Mouse (Mus musculus): Measurements from ENCODE around the gene Spata17. TPM values are rescaled to one million over a fixed set of nuclear protein-coding genes. Genes with fewer than 3 reads are reported as not detected.
"Not testable (repeated sequence)": the region's sequence is repeated elsewhere in the genome, so short reads cannot be mapped to it uniquely, and the experiment has no call there.

Gene Spata17
- polyA plus RNA-seq, 1 experiment from 2014 or later: 0.96 TPM

GRCm38 (mm10) chr1:187169646-187170045, 45.6 kb downstream of the Spata17 start:
- H3K4me1 ChIP-seq (replicated peaks): no peaks in the 10 kb centered on the region
- H3K27ac ChIP-seq: no peak overlapping the region
- ATAC-seq (replicated peaks; ENCODE audit: insufficient number of reproducible peaks, insufficient read depth, low FRiP score, low read depth): no peak
- no peaks in the 10 kb centered on the region for H3K27me3 ChIP-seq
- H3K9me3 ChIP-seq (replicated peaks): no peaks in the 10 kb centered on the region
- no peak overlapping the region for H3K4me2 ChIP-seq
- H3K9ac ChIP-seq: no peak overlapping the region
- H3K4me3 ChIP-seq: no peak overlapping the region
- H3K36me3 ChIP-seq: no peaks in the 10 kb centered on the region
- 72% methylated on average over 7 of the region's 7 CpGs for WGBS

GRCm38 (mm10) chr1:187163571-187163970, 51.7 kb downstream of the Spata17 start:
- H3K4me1 ChIP-seq (replicated peaks): no peaks in the 10 kb centered on the region
- H3K36me3 ChIP-seq: no peaks in the 10 kb centered on the region
- H3K27me3 ChIP-seq: no peaks in the 10 kb centered on the region
- no peak for ATAC-seq (replicated peaks; ENCODE audit: insufficient number of reproducible peaks, insufficient read depth, low FRiP score, low read depth)
- no peak overlapping the region for H3K4me3 ChIP-seq
- H3K27ac ChIP-seq: no peak overlapping the region
- H3K4me2 ChIP-seq: no peak overlapping the region
- H3K9ac ChIP-seq: no peak overlapping the region
- H3K9me3 ChIP-seq (replicated peaks): no peaks in the 10 kb centered on the region

DNA sequence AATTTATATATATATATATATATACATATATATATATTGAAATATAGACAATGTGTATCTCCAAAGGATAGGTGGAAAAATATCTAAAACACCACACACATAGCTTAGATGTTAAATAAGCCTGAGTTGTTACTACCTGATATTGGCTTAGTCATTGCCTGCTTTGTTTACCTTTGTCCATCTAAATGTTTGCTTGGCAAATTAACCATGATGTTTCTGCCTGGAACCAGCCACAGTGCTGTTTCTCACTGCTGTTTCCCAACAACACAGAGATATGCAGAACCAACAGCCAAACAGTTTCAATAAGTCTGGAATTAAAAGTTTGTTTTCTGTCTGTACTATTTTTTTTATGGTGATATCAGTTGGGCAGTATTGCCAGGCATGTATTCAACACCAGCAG, 59.6 kb downstream of the Spata17 start:
- Histone ChIP-seq H3K27ac (no peak overlapping the region), H3K9ac (no peak overlapping the region), H3K9me3 (replicated peaks) (no peaks in the 10 kb centered on the region), H3K4me2 (no peak overlapping the region), H3K36me3 (no peaks in the 10 kb centered on the region), H3K4me1 (replicated peaks) (no peaks in the 10 kb centered on the region), H3K4me3 (no peak overlapping the region), H3K27me3 (no peaks in the 10 kb centered on the region)
- no peak for ATAC-seq (replicated peaks; ENCODE audit: insufficient number of reproducible peaks, insufficient read depth, low FRiP score, low read depth)

DNA sequence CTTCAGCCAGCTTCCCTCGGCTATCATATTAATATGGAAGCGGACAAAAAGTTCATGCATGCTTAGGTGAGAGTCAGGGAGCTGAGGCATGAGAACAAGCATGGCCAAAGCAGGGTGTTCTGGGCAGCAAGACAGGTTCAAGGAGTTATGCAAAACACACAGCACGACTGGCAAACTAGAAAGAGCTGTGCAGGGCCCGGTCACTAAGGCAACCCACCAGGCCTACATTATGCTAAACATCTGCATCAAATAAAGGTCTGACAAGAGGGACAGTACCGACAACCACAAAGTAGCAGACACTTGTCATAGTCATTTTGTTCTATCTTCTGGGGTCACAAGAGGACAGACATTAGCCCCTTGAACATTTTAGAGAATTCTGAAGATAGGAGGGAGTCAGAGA, 61.6 kb downstream of the Spata17 start:
- 71% methylated on average over 5 of the region's 5 CpGs for WGBS
- no peak overlapping the region for H3K4me2 ChIP-seq
- H3K4me3 ChIP-seq: no peak overlapping the region
- no peaks in the 10 kb centered on the region for H3K4me1 ChIP-seq (replicated peaks)
- ATAC-seq (replicated peaks; ENCODE audit: insufficient number of reproducible peaks, insufficient read depth, low FRiP score, low read depth): no peak
- no peaks in the 10 kb centered on the region for H3K36me3 ChIP-seq
- H3K9me3 ChIP-seq (replicated peaks): no peaks in the 10 kb centered on the region
- H3K27ac ChIP-seq: no peak overlapping the region
- H3K9ac ChIP-seq: no peak overlapping the region
- no peaks in the 10 kb centered on the region for H3K27me3 ChIP-seq

DNA sequence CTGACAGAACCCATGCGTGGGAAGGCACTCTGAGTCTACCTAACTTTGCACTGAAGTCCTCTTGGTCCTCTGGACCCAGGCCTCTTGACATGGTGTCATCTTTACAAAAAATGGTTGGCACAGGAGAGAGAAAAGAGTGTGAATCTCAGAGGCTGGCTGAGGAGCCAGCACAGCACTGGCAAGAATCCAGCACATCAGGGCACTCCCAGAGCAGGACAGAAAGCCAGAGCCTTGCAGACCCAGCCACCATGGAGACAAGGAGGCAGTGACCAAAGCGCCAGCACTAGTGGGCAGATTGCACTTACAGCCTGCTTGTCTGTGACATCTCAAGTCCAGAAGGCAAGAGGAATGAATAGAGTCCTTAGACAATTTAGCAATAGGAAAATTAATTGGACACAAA, 62.7 kb downstream of the Spata17 start:
- Histone ChIP-seq H3K4me3 (no peak overlapping the region), H3K9me3 (replicated peaks) (no peaks in the 10 kb centered on the region), H3K36me3 (no peaks in the 10 kb centered on the region), H3K9ac (no peak overlapping the region), H3K4me2 (no peak overlapping the region), H3K27me3 (no peaks in the 10 kb centered on the region), H3K4me1 (replicated peaks) (no peaks in the 10 kb centered on the region), H3K27ac (no peak overlapping the region)
- ATAC-seq (replicated peaks; ENCODE audit: insufficient number of reproducible peaks, insufficient read depth, low FRiP score, low read depth): no peak
- 69% methylated on average over 2 of the region's 2 CpGs for WGBS

- Histone ChIP-seq H3K27ac (no peak overlapping the region), H3K9ac (no peak overlapping the region), H3K36me3 (no peaks in the 10 kb centered on the region), H3K9me3 (replicated peaks) (no peaks in the 10 kb centered on the region), H3K4me2 (no peak overlapping the region), H3K4me1 (replicated peaks) (0 out of 2 replicates have a peak, but pooled peaks cover 4% of the 10 kb centered on the region), H3K4me3 (no peak overlapping the region), H3K27me3 (no peaks in the 10 kb centered on the region)
- 57% methylated on average over 8 of the region's 8 CpGs for WGBS
- no peak for ATAC-seq (replicated peaks; ENCODE audit: insufficient number of reproducible peaks, insufficient read depth, low FRiP score, low read depth)
Observed at GRCm38 (mm10) chr1:187142984-187143383, 72.3 kb downstream of the Spata17 start.

DNA sequence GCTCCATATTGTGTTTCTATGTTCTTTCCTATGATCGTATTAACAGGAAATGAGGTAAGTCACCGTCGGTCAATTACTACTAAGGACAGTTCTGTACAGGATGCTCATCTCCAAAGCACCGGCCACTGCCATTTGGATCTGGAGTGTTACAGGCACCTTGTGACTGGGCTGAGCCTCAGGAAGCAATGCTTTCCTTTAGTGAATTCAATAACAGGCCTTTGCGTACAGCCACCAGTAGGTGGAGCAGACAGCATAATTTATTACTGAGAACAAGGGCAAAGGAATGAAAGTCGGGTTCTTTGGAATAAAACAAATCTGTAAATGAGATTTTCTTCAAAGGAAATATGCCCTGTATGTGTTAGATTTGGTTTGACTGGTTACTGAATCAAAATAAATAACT, 77.8 kb downstream of the Spata17 start:
- Histone ChIP-seq H3K9ac (no peak overlapping the region), H3K4me3 (no peak overlapping the region), H3K9me3 (replicated peaks) (no peaks in the 10 kb centered on the region), H3K36me3 (no peaks in the 10 kb centered on the region), H3K27me3 (0 out of 2 replicates have a peak, but pooled peaks cover 2% of the 10 kb centered on the region), H3K27ac (no peak overlapping the region), H3K4me2 (no peak overlapping the region), H3K4me1 (replicated peaks) (0 out of 2 replicates have a peak, but pooled peaks cover 3% of the 10 kb centered on the region)
- ATAC-seq (replicated peaks; ENCODE audit: insufficient number of reproducible peaks, insufficient read depth, low FRiP score, low read depth): no peak
- WGBS: 29% methylated on average over 6 of the region's 6 CpGs

GRCm38 (mm10) chr1:187135887-187136286, 79.4 kb downstream of the Spata17 start:
- no peak for ATAC-seq (replicated peaks; ENCODE audit: insufficient number of reproducible peaks, insufficient read depth, low FRiP score, low read depth)
- Histone ChIP-seq H3K4me3 (no peak overlapping the region), H3K36me3 (no peaks in the 10 kb centered on the region), H3K4me1 (replicated peaks) (0 out of 2 replicates have a peak, but pooled peaks cover 3% of the 10 kb centered on the region), H3K9me3 (replicated peaks) (no peaks in the 10 kb centered on the region), H3K27me3 (0 out of 2 replicates have a peak, but pooled peaks cover 2% of the 10 kb centered on the region), H3K27ac (no peak overlapping the region), H3K9ac (no peak overlapping the region), H3K4me2 (no peak overlapping the region)
- 88% methylated on average over 6 of the region's 6 CpGs for WGBS

DNA sequence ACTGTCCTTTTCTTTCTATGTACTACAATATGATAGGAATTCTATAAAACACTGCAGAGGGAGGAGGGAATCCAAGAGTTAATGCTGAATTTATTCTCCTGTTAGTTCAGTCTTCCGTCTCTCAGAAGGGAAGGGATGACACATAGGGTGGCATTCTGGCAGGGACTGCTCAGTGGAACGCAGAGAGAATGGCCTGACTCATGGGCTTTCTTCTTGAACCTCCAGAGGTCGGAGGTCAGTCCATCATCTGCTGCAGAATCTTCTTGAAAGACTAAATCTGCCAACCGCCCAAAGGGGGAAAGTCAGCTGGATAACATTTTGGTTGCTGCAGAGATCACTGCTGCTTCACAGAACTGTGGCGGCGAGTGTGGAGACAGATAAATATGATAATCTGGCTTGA, 81.4 kb downstream of the Spata17 start:
- WGBS: 76% methylated on average over 6 of the region's 6 CpGs
- no peak overlapping the region for H3K4me3 ChIP-seq
- no peak overlapping the region for H3K27ac ChIP-seq
- 0 out of 2 replicates have a peak, but pooled peaks cover 3% of the 10 kb centered on the region for H3K4me1 ChIP-seq (replicated peaks)
- no peak for ATAC-seq (replicated peaks; ENCODE audit: insufficient number of reproducible peaks, insufficient read depth, low FRiP score, low read depth)
- no peaks in the 10 kb centered on the region for H3K36me3 ChIP-seq
- no peaks in the 10 kb centered on the region for H3K9me3 ChIP-seq (replicated peaks)
- no peak overlapping the region for H3K4me2 ChIP-seq
- H3K9ac ChIP-seq: no peak overlapping the region
- 0 out of 2 replicates have a peak, but pooled peaks cover 2% of the 10 kb centered on the region for H3K27me3 ChIP-seq

- Histone ChIP-seq H3K9me3 (replicated peaks) (no peaks in the 10 kb centered on the region), H3K36me3 (no peaks in the 10 kb centered on the region), H3K9ac (no peak overlapping the region), H3K27ac (no peak overlapping the region), H3K4me3 (no peak overlapping the region), H3K27me3 (0 out of 2 replicates have a peak, but pooled peaks cover 2% of the 10 kb centered on the region), H3K4me1 (replicated peaks) (0 out of 2 replicates have a peak, but pooled peaks cover 3% of the 10 kb centered on the region), H3K4me2 (no peak overlapping the region)
- ATAC-seq (replicated peaks; ENCODE audit: insufficient number of reproducible peaks, insufficient read depth, low FRiP score, low read depth): no peak
- WGBS: 84% methylated on average over 4 of the region's 4 CpGs
Observed at GRCm38 (mm10) chr1:187132348-187132747, 82.9 kb downstream of the Spata17 start.

GRCm38 (mm10) chr1:187127548-187127947, 87.7 kb downstream of the Spata17 start:
- not testable (repeated sequence) for ATAC-seq (replicated peaks; ENCODE audit: insufficient number of reproducible peaks, insufficient read depth, low FRiP score, low read depth); H3K4me2 ChIP-seq

DNA sequence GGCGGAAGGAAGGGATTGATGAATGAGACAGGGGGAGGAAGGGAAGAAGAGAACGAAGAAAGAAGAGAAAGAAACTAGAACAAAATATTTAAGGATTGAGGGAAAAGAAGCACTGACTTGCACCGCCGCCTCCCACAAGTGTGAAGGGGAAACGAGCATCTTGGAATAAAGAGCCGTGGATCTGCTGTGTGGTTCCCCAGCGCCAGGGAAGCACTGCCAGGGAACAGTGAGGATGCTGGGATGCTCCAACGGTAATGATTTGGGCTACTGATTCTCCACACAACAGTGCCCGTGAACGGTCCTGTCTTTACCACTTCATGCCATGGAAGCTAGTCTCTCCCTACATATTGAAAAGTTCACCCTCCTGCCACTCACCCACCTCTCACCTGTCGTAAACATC, 89.5 kb downstream of the Spata17 start:
- ATAC-seq (replicated peaks; ENCODE audit: insufficient number of reproducible peaks, insufficient read depth, low FRiP score, low read depth): no peak
- no peak overlapping the region for H3K4me2 ChIP-seq

More at GRCm38 (mm10) chr1:187127548-187127947, 87.7 kb downstream of the Spata17 start:
- H3K27ac ChIP-seq; H3K27me3 ChIP-seq; H3K36me3 ChIP-seq; H3K9me3 ChIP-seq (replicated peaks); H3K9ac ChIP-seq; H3K4me3 ChIP-seq; H3K4me1 ChIP-seq (replicated peaks): not testable (repeated sequence)
- 83% methylated on average over 2 of the region's 2 CpGs for WGBS

More for the DNA sequence above, 89.5 kb downstream of the Spata17 start:
- H3K27me3 ChIP-seq: no peaks in the 10 kb centered on the region
- WGBS: 59% methylated on average over 11 of the region's 11 CpGs
- H3K36me3 ChIP-seq: no peaks in the 10 kb centered on the region
- H3K4me1 ChIP-seq (replicated peaks): peaks cover 9% of the 10 kb centered on the region; the same call in 1 of the 2 replicates
- no peak overlapping the region for H3K4me3 ChIP-seq
- H3K27ac ChIP-seq: no peak overlapping the region
- H3K9me3 ChIP-seq (replicated peaks): no peaks in the 10 kb centered on the region
- H3K9ac ChIP-seq: no peak overlapping the region

All from heart, embryonic 15.5 days (tissue).